Mouse (Mus musculus) embryonic facial prominence, embryonic 13.5 days (tissue): ENCODE data around the gene Hist1h2ab. TPM values are rescaled to one million over a fixed set of nuclear protein-coding genes. Genes with fewer than 3 reads are reported as not detected.
A peak's percentile ranks its signal among the peaks of the same experiment; 100 is the strongest.
"Not testable (repeated sequence)": the region's sequence is repeated elsewhere in the genome, so short reads cannot be mapped to it uniquely, and the experiment has no call there.

Experiments
- ATAC-seq: fragments of 200-750 bp; cut with Nextera tagmentation; 2 replicates; pipeline ENCODE4 v1.8.0; 2017; ENCODE audit warnings: low read depth; ENCODE audit not compliant: insufficient number of reproducible peaks, insufficient read depth, low FRiP score, low TSS enrichment
- H3K27ac ChIP-seq: fragments of 300-500 bp; sonication (generic); 2 replicates; pipeline ENCODE4 v1.5.1; 2015; ENCODE audit warnings: moderate library complexity, mild to moderate bottlenecking, inconsistent platforms
- H3K27me3 ChIP-seq: fragments of 300-500 bp; sonication (generic); 2 replicates; pipeline ENCODE4 v1.6.1; 2015; ENCODE audit warnings: mild to moderate bottlenecking, inconsistent platforms
- H3K36me3 ChIP-seq: fragments of 300-500 bp; sonication (generic); 2 replicates; pipeline ENCODE4 v1.6.1; 2015; ENCODE audit warnings: mild to moderate bottlenecking, inconsistent platforms
- H3K4me1 ChIP-seq: fragments of 300-500 bp; sonication (generic); 2 replicates; pipeline ENCODE4 v1.6.1; 2015; ENCODE audit warnings: inconsistent platforms
- H3K4me2 ChIP-seq: fragments of 300-500 bp; sonication (generic); 2 replicates; pipeline ENCODE4 v1.6.1; 2015; ENCODE audit warnings: moderate library complexity, mild to moderate bottlenecking, inconsistent platforms
- H3K4me3 ChIP-seq: fragments of 300-500 bp; sonication (generic); 2 replicates; pipeline ENCODE4 v1.5.1; 2015; ENCODE audit warnings: mild to moderate bottlenecking, inconsistent platforms
- H3K9ac ChIP-seq: fragments of 300-500 bp; sonication (generic); 2 replicates; pipeline ENCODE4 v1.6.1; 2015; ENCODE audit warnings: mild to moderate bottlenecking, inconsistent platforms
- H3K9me3 ChIP-seq: fragments of 300-500 bp; sonication (generic); 2 replicates; pipeline ENCODE4 v1.6.1; 2016; ENCODE audit warnings: inconsistent platforms
- WGBS: fragments of 180-500 bp; shearing (Covaris S2); methylation state at CpG from one replicate; pipeline ENCODE4 v1.1.7; 2015; ENCODE audit warnings: mixed read lengths; 5-methylcytosine and 5-hydroxymethylcytosine counted together
- polyA plus RNA-seq: library from polyadenylated mRNA; unstranded; fragments of >200 nt; fragmentation: Nextera tagmentation; extraction: Ambion mirVana; gene quantifications from 2 replicates; pipeline ENCODE4 v1.2.1, GENCODE M21; 2015

Hist1h2ab gene
- polyA plus RNA-seq, 1 experiment from 2014 or later, result 58.6 TPM

GRCm38 (mm10) chr13:23717593-23718245 lies 33.2 kb upstream of the Hist1h2ab start:
- not testable (repeated sequence) for H3K4me1 ChIP-seq, H3K36me3 ChIP-seq, H3K9me3 ChIP-seq, ATAC-seq, H3K27ac ChIP-seq, H3K4me3 ChIP-seq, H3K4me2 ChIP-seq, H3K27me3 ChIP-seq, H3K9ac ChIP-seq
- 16% methylated on average over 2 of the region's 2 CpGs for WGBS

- WGBS, result 92% methylated on average over 4 of the region's 4 CpGs
- Histone ChIP-seq H3K9me3 (no peaks in the 10 kb centered on the region), H3K4me1 (no peaks in the 10 kb centered on the region), H3K27ac (no peak overlapping the region), H3K27me3 (no peaks in the 10 kb centered on the region), H3K4me3 (no peak overlapping the region), H3K4me2 (no peak overlapping the region), H3K36me3 (no peaks in the 10 kb centered on the region), H3K9ac (no peak overlapping the region)
- ATAC-seq, result no peak
Observed at GRCm38 (mm10) chr13:23724239-23724638, 26.7 kb upstream of the Hist1h2ab start.

- H3K9me3 ChIP-seq, result no peaks in the 10 kb centered on the region
- no peaks in the 10 kb centered on the region for H3K27me3 ChIP-seq
- WGBS, result 40% methylated on average over 1 of the region's 1 CpGs
- H3K36me3 ChIP-seq, result no peaks in the 10 kb centered on the region
- no peak overlapping the region for H3K4me3 ChIP-seq
- H3K4me1 ChIP-seq, result no peaks in the 10 kb centered on the region
- H3K9ac ChIP-seq, result no peak overlapping the region
- no peak for ATAC-seq
- no peak overlapping the region for H3K27ac ChIP-seq
- H3K4me2 ChIP-seq, result no peak overlapping the region
Observed at GRCm38 (mm10) chr13:23725213-23725612, 25.7 kb upstream of the Hist1h2ab start.

- Histone ChIP-seq H3K4me2 (no peak overlapping the region), H3K36me3 (no peaks in the 10 kb centered on the region), H3K4me3 (no peak overlapping the region), H3K27ac (no peak overlapping the region), H3K9me3 (no peaks in the 10 kb centered on the region), H3K9ac (no peak overlapping the region), H3K27me3 (no peaks in the 10 kb centered on the region), H3K4me1 (no peaks in the 10 kb centered on the region)
- WGBS, result 90% methylated on average over 18 of the region's 18 CpGs
- ATAC-seq, result no peak
Observed at GRCm38 (mm10) chr13:23728472-23729191, 22.3 kb upstream of the Hist1h2ab start.

GRCm38 (mm10) chr13:23729192-23729525 lies 21.8 kb upstream of the Hist1h2ab start:
- H3K36me3 ChIP-seq, result no peaks in the 10 kb centered on the region
- H3K4me3 ChIP-seq, result no peak overlapping the region
- no peak overlapping the region for H3K4me2 ChIP-seq
- H3K27ac ChIP-seq, result no peak overlapping the region
- ATAC-seq, result no peak
- H3K4me1 ChIP-seq, result no peaks in the 10 kb centered on the region
- 93% methylated on average over 9 of the region's 9 CpGs for WGBS
- H3K9me3 ChIP-seq, result no peaks in the 10 kb centered on the region
- H3K9ac ChIP-seq, result no peak overlapping the region
- H3K27me3 ChIP-seq, result no peaks in the 10 kb centered on the region

GRCm38 (mm10) chr13:23729706-23730105 lies 21.2 kb upstream of the Hist1h2ab start:
- WGBS, result 94% methylated on average over 5 of the region's 5 CpGs
- Histone ChIP-seq H3K4me3 (no peak overlapping the region), H3K27ac (no peak overlapping the region), H3K4me1 (no peaks in the 10 kb centered on the region), H3K4me2 (no peak overlapping the region), H3K9ac (no peak overlapping the region), H3K9me3 (no peaks in the 10 kb centered on the region), H3K27me3 (no peaks in the 10 kb centered on the region), H3K36me3 (no peaks in the 10 kb centered on the region)
- ATAC-seq, result no peak

- no peaks in the 10 kb centered on the region for H3K27me3 ChIP-seq
- H3K4me1 ChIP-seq, result no peaks in the 10 kb centered on the region
- no peaks in the 10 kb centered on the region for H3K9me3 ChIP-seq
- no peak overlapping the region for H3K4me3 ChIP-seq
- no peak for ATAC-seq
- H3K36me3 ChIP-seq, result no peaks in the 10 kb centered on the region
- no peak overlapping the region for H3K27ac ChIP-seq
- no peak overlapping the region for H3K9ac ChIP-seq
- H3K4me2 ChIP-seq, result no peak overlapping the region
- WGBS, result 50% methylated on average over 8 of the region's 8 CpGs
Observed at GRCm38 (mm10) chr13:23730479-23730878, 20.4 kb upstream of the Hist1h2ab start.

GRCm38 (mm10) chr13:23732156-23732804 lies 18.6 kb upstream of the Hist1h2ab start:
- H3K27ac ChIP-seq, result no peak overlapping the region
- ATAC-seq, result no peak
- no peak overlapping the region for H3K4me3 ChIP-seq
- no peaks in the 10 kb centered on the region for H3K36me3 ChIP-seq
- no peak overlapping the region for H3K4me2 ChIP-seq
- no peak overlapping the region for H3K9ac ChIP-seq
- WGBS, result 24% methylated on average over 8 of the region's 8 CpGs
- H3K27me3 ChIP-seq, result no peaks in the 10 kb centered on the region
- H3K4me1 ChIP-seq, result no peaks in the 10 kb centered on the region
- no peaks in the 10 kb centered on the region for H3K9me3 ChIP-seq

- Histone ChIP-seq H3K9me3 (no peaks in the 10 kb centered on the region), H3K9ac (no peak overlapping the region), H3K27me3 (no peaks in the 10 kb centered on the region), H3K4me3 (no peak overlapping the region), H3K36me3 (no peaks in the 10 kb centered on the region), H3K4me1 (peaks cover 5% of the 10 kb centered on the region; the same call in 1 of the 2 replicates), H3K4me2 (no peak overlapping the region), H3K27ac (no peak overlapping the region)
- no peak for ATAC-seq
- WGBS, result 82% methylated on average over 5 of the region's 5 CpGs
Observed at GRCm38 (mm10) chr13:23737091-23737490, 13.8 kb upstream of the Hist1h2ab start.

- no peak for ATAC-seq
- Histone ChIP-seq H3K4me3 (peak overlapping the region; percentile 65), H3K36me3 (no peaks in the 10 kb centered on the region), H3K9me3 (no peaks in the 10 kb centered on the region), H3K4me2 (peak overlapping the region; percentile 97), H3K4me1 (peaks cover 5% of the 10 kb centered on the region; the same call in 1 of the 2 replicates), H3K27ac (peak overlapping the region; percentile 99), H3K27me3 (no peaks in the 10 kb centered on the region), H3K9ac (peak overlapping the region; percentile 89)
- 20% methylated on average over 4 of the region's 4 CpGs for WGBS
Observed at GRCm38 (mm10) chr13:23738041-23738440, 12.9 kb upstream of the Hist1h2ab start.

GRCm38 (mm10) chr13:23738677-23739068 lies 12.3 kb upstream of the Hist1h2ab start, which contains the start of gene Hist1h1c:
Hist1h1c (plus strand) TSS chr13:23738808.
- peak within 1 kb of the TSS; percentile 89 for H3K9ac ChIP-seq
- peak within 1 kb of the TSS; percentile 65 for H3K4me3 ChIP-seq
- under 1% methylated on average over 38 of the region's 38 CpGs for WGBS
- no peaks in the 10 kb centered on the region for H3K9me3 ChIP-seq
- no peaks in the 10 kb centered on the region for H3K36me3 ChIP-seq
- peak; percentile 92 for ATAC-seq
- no peaks in the 10 kb centered on the region for H3K27me3 ChIP-seq
- H3K4me2 ChIP-seq, result peak within 1 kb of the TSS; percentile 97
- peak within 1 kb of the TSS; percentile 99 for H3K27ac ChIP-seq
- H3K4me1 ChIP-seq, result peaks cover 9% of the 10 kb centered on the region; the same call in 1 of the 2 replicates
